Mouse (Mus musculus) neural tube, embryonic 13.5 days (tissue): ENCODE results near the gene Gnl1. TPM values are rescaled to one million over a fixed set of nuclear protein-coding genes. Genes with fewer than 3 reads are reported as not detected.

Experiments
- ATAC-seq: fragments of 200-750 bp; cut with Nextera tagmentation; 2 replicates; pipeline ENCODE4 v1.8.0; 2017; ENCODE audit warnings: low read depth, mild to moderate bottlenecking, moderate TSS enrichment, moderate library complexity
- H3K27ac ChIP-seq: fragments of 300-500 bp; sonication (generic); replicated peaks from 2 replicates; pipeline ENCODE4 v1.5.1; 2015; ENCODE audit warnings: moderate library complexity, mild to moderate bottlenecking, inconsistent platforms
- H3K27me3 ChIP-seq: fragments of 300-500 bp; sonication (generic); 2 replicates; pipeline ENCODE4 v1.6.1; 2015; ENCODE audit warnings: mild to moderate bottlenecking, inconsistent platforms
- H3K36me3 ChIP-seq: fragments of 300-500 bp; sonication (generic); 2 replicates; pipeline ENCODE4 v1.6.1; 2015; ENCODE audit warnings: mild to moderate bottlenecking, inconsistent platforms
- H3K4me1 ChIP-seq: fragments of 300-500 bp; sonication (generic); replicated peaks from 2 replicates; pipeline ENCODE4 v1.6.1; 2015; ENCODE audit warnings: inconsistent platforms
- H3K4me2 ChIP-seq: fragments of 300-500 bp; sonication (generic); 2 replicates; pipeline ENCODE4 v1.6.1; 2015; ENCODE audit warnings: inconsistent platforms, mild to moderate bottlenecking, moderate library complexity
- H3K4me3 ChIP-seq: fragments of 300-500 bp; sonication (generic); 2 replicates; pipeline ENCODE4 v1.5.1; 2015; ENCODE audit warnings: mild to moderate bottlenecking, inconsistent platforms
- H3K9ac ChIP-seq: fragments of 300-500 bp; sonication (generic); 2 replicates; pipeline ENCODE4 v1.6.1; 2015; ENCODE audit warnings: moderate library complexity, mild to moderate bottlenecking, inconsistent platforms
- H3K9me3 ChIP-seq: fragments of 300-500 bp; sonication (generic); 2 replicates; pipeline ENCODE4 v1.6.1; 2016; ENCODE audit warnings: inconsistent platforms
- WGBS: fragments of 180-500 bp; shearing (Covaris S2); methylation state at CpG from one replicate; pipeline ENCODE4 v1.1.7; 2015; 5-methylcytosine and 5-hydroxymethylcytosine counted together
- polyA plus RNA-seq: library from polyadenylated mRNA; unstranded; fragments of >200 nt; fragmentation: Nextera tagmentation; extraction: Ambion mirVana; gene quantifications from 2 replicates; pipeline ENCODE4 v1.2.1, GENCODE M21; 2015

Gene Gnl1
- polyA plus RNA-seq, 1 experiment from 2014 or later: 50.0 TPM

DNA sequence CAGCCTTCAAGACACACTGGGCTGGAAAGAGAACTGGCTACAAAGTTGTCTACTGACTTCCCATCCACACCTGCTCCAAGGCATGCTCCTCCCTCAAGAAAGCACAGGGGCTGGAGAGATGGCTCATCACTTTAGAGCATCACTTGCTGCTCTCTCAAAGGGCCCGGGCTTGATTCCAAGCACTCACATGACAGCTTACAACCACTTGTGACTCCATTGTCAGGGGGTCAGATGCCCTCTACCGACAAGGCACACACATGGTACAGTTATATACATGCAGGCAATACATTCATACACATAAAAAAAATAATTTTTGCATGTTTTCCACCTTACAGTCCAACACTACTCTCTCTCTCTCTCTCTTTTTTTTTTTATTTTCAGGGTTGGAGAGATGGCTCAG, 12.0 kb upstream of the Gnl1 start:
- 88% methylated on average over 2 of the region's 2 CpGs for WGBS
- no peak overlapping the region for H3K4me2 ChIP-seq
- H3K9ac ChIP-seq: 0 out of 2 replicates have a peak overlapping the region, but pooled peaks have one; percentile 5
- ATAC-seq: no peak
- no peaks in the 10 kb centered on the region for H3K27me3 ChIP-seq
- H3K9me3 ChIP-seq: no peaks in the 10 kb centered on the region
- no peak overlapping the region for H3K27ac ChIP-seq
- no peak overlapping the region for H3K4me3 ChIP-seq
- H3K36me3 ChIP-seq: peaks cover 47% of the 10 kb centered on the region
- H3K4me1 ChIP-seq: peaks cover 29% of the 10 kb centered on the region

DNA sequence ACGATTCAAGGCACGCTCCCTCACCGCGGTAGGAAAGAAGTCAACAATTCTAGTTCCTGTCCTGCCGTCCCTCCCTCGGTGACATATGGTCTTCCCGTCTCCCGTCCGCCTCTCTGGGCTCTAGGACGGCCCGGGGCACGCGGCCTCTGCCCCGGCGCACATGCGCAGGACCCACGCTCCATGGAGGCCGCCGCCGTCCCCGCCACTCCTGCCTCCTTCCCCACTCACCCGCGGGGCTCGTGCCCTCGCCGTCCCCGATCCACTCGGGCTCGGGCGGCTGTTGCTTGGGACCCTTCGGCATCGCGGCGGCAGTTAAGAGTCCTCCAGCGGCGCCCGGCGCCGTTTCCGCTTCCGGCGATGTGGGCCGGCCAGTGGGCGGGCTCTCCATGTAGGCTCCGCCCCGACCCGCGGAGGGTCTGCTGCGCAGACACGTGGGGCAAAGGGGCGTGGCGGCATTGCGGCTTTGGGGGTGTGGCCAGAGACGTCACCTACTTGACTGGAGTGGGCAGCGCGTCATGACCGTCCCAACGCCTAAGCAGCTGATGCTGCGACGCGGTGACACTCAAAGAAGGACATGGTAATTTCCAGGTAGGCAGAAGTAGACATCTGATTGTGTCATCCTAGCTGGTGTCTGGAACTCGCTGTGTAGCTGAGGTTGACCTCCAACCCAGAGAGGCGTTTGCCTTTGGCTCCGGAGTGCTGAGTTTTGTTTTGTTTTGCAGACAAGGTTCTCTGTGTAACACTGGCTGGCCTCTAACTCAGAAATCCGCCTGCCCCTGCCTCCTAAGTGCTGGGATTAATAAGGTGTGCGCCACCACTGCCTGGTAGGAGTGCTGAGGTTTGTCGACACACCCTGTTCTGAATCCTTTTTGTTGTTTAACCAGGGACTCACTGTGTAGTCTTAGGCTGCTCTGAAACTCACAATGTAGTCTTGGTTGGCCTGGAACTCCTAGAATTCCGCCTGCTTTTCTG, 9.9 kb upstream of the Gnl1 start, which contains the start of gene Abcf1:
Gene Abcf1, minus strand, starts transcription at position 344 of the 972 bp plus-strand sequence.
- Histone ChIP-seq H3K9me3 (no peaks in the 10 kb centered on the region), H3K4me1 (peaks cover 29% of the 10 kb centered on the region), H3K27me3 (no peaks in the 10 kb centered on the region), H3K4me2 (peak within 1 kb of the TSS; percentile 82), H3K9ac (peak within 1 kb of the TSS; percentile 77), H3K36me3 (peaks cover 43% of the 10 kb centered on the region), H3K4me3 (peak within 1 kb of the TSS; percentile 70), H3K27ac (peak within 1 kb of the TSS; percentile 79)
- peak; percentile 96 for ATAC-seq
- under 1% methylated on average over 68 of the region's 68 CpGs for WGBS

DNA sequence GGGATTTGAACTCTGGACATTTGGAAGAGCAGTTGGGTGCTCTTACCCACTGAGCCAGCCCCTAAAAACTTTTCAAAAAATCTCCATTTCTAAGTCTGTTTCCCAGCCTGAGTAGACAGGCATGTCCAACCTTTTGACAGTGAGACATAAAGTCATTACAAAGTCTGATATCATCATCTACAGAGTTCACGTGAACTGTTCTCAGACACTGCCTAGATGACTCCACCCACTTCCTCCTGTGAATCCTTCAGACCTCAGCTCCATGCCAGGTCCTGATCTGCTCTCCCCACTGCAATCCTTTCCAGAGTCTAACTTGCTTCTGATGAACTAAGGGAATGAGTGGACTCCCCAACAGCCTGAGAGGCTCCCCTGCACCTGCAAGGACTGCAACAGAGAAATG, 7.5 kb upstream of the Gnl1 start:
- Histone ChIP-seq H3K4me3 (no peak overlapping the region), H3K4me2 (no peak overlapping the region), H3K36me3 (peaks cover 30% of the 10 kb centered on the region), H3K9ac (no peak overlapping the region), H3K4me1 (peaks cover 27% of the 10 kb centered on the region), H3K9me3 (no peaks in the 10 kb centered on the region), H3K27me3 (no peaks in the 10 kb centered on the region), H3K27ac (no peak overlapping the region)
- no peak for ATAC-seq
- 72% methylated on average over 1 of the region's 1 CpGs for WGBS

DNA sequence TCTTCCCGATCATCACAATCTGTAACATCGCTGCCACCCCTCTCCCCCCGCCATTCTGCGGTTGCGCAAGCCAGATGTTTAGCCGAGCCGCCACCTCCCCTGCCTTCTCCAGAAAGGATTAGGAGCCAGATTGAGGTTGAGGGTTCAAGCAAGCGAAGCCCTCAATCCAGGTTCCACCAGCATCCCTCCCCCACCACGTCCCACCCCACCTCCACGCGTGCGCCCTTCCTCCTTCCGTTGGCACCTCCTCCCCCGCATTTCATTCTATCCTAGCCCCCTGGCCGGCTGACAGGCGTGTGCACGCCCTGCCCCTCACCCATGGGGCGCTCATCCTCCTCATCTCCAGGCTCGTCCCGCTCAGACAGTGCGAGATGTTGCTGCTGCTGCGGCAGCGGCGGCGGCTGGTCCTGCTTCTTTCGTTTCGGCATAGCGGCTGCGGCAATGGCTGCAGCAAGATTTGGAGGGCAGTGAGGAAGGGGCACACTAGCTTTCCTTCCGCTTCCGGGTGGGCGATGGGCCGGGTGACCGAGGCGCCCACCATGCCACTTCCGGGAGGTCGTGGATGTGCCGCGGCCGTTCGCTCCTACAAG, 745 bp upstream of the Gnl1 start:
- Histone ChIP-seq H3K9ac (peak overlapping the region; percentile 90), H3K4me1 (peaks cover 26% of the 10 kb centered on the region), H3K36me3 (peaks cover 42% of the 10 kb centered on the region), H3K27me3 (no peaks in the 10 kb centered on the region), H3K27ac (peak overlapping the region; percentile 96), H3K4me2 (peak overlapping the region; percentile 91), H3K4me3 (peak overlapping the region; percentile 77), H3K9me3 (no peaks in the 10 kb centered on the region)
- WGBS: under 1% methylated on average over 41 of the region's 41 CpGs
- peak; percentile 88 for ATAC-seq

DNA sequence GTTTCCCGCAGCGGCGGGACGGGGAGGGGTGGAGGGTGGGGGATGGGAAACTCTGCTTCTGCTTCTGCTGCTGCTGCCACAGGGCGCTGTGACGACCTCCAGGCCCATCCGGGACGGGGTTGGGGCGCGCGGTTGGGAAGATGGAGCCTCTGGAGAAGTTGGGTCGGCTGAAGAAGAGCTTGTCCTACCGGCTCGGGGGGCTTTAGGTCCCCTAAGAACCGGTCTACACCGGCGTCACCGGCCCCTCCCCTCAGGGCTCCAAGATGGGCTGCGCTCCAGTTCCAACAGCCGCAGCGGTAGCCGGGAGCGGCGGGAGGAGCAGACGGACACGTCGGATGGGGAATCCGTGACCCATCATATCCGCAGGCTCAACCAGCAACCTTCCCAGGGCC, 708 bp downstream of the Gnl1 start:
- H3K27me3 ChIP-seq: no peaks in the 10 kb centered on the region
- H3K9me3 ChIP-seq: no peaks in the 10 kb centered on the region
- peaks cover 44% of the 10 kb centered on the region for H3K36me3 ChIP-seq
- H3K27ac ChIP-seq: peak overlapping the region; percentile 96
- H3K9ac ChIP-seq: peak overlapping the region; percentile 90
- peak overlapping the region; percentile 77 for H3K4me3 ChIP-seq
- H3K4me2 ChIP-seq: peak overlapping the region; percentile 91
- peak; percentile 33 for ATAC-seq
- WGBS: under 1% methylated on average over 29 of the region's 29 CpGs
- peaks cover 26% of the 10 kb centered on the region for H3K4me1 ChIP-seq

DNA sequence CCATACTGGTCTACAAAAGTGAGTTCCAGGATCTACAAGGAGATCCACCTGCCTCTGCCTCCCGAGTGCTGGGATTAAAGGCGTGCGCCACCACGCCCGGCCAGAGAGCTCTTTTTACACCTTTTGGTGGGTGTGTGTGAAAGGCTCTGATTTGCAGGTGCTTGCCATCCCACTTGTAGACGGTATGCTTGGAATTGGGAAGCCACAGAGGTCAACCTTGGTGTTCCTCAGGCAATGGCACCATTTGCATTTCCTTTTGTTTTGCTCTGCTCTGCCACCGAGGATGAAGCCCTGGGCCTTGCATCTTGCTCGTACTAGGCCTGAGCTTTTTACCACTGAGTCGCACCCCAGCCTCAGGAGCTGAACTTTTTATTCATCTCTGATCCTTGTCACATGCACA, 2.1 kb downstream of the Gnl1 start:
- H3K36me3 ChIP-seq: peaks cover 54% of the 10 kb centered on the region
- no peak overlapping the region for H3K27ac ChIP-seq
- H3K4me1 ChIP-seq: peaks cover 26% of the 10 kb centered on the region
- no peak overlapping the region; the same call in 1 of the 2 replicates for H3K4me3 ChIP-seq
- H3K27me3 ChIP-seq: no peaks in the 10 kb centered on the region
- WGBS: 89% methylated on average over 9 of the region's 9 CpGs
- peak overlapping the region; percentile 91; the same call in 1 of the 2 replicates for H3K4me2 ChIP-seq
- ATAC-seq: no peak
- peak overlapping the region; percentile 90; the same call in 1 of the 2 replicates for H3K9ac ChIP-seq
- H3K9me3 ChIP-seq: no peaks in the 10 kb centered on the region

DNA sequence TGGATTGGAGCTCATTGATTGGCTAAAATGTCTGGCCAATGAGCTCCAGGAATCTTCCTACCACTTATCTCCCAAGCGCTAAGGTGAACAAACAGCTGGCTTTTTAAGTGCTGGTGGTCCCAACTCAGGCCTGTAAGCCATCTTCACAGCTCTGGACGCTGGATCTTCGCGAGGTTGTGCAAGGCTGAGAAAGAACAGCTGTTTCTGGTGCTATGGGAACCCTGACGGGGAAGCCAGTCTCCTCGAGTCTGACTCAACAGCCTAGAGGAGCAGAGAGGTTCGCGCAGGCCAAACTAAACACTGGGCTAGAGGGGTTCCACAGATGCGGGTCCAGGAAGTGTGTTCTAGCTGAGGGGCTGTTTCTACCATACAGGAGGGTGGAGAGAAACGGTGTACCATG, 12.1 kb downstream of the Gnl1 start:
- Histone ChIP-seq H3K4me1 (peaks cover 17% of the 10 kb centered on the region), H3K27ac (no peak overlapping the region), H3K9ac (peak overlapping the region; percentile 22; the same call in 1 of the 2 replicates), H3K4me2 (no peak overlapping the region), H3K4me3 (no peak overlapping the region), H3K36me3 (peaks cover 32% of the 10 kb centered on the region), H3K27me3 (no peaks in the 10 kb centered on the region), H3K9me3 (no peaks in the 10 kb centered on the region)
- no peak for ATAC-seq
- 57% methylated on average over 10 of the region's 10 CpGs for WGBS

DNA sequence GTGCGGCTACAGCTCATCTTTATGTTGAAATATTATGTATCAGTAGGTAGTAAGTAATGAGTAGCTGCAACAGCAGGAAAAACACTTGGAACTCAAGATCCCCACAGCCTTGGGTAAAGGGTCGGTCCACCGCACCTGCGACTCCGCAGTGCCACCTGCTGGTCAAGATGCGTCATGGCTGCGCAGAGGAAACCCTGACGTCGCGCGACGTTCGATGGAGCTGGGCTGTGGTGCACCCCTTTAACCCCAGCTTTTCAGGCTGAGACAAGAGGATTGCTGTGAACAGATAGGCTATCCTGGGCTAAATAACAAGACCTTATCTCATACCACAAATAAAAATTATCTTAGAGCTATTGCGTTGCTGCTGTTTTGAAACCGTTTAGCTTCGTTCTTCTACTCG, 14.0 kb downstream of the Gnl1 start:
- H3K4me1 ChIP-seq: peaks cover 28% of the 10 kb centered on the region
- H3K4me2 ChIP-seq: peak overlapping the region; percentile 70
- no peaks in the 10 kb centered on the region for H3K27me3 ChIP-seq
- H3K36me3 ChIP-seq: peaks cover 13% of the 10 kb centered on the region
- peak overlapping the region; percentile 69 for H3K4me3 ChIP-seq
- no peak overlapping the region for H3K27ac ChIP-seq
- peak; percentile 78 for ATAC-seq
- 7% methylated on average over 17 of the region's 17 CpGs for WGBS
- no peaks in the 10 kb centered on the region for H3K9me3 ChIP-seq
- no peak overlapping the region for H3K9ac ChIP-seq

DNA sequence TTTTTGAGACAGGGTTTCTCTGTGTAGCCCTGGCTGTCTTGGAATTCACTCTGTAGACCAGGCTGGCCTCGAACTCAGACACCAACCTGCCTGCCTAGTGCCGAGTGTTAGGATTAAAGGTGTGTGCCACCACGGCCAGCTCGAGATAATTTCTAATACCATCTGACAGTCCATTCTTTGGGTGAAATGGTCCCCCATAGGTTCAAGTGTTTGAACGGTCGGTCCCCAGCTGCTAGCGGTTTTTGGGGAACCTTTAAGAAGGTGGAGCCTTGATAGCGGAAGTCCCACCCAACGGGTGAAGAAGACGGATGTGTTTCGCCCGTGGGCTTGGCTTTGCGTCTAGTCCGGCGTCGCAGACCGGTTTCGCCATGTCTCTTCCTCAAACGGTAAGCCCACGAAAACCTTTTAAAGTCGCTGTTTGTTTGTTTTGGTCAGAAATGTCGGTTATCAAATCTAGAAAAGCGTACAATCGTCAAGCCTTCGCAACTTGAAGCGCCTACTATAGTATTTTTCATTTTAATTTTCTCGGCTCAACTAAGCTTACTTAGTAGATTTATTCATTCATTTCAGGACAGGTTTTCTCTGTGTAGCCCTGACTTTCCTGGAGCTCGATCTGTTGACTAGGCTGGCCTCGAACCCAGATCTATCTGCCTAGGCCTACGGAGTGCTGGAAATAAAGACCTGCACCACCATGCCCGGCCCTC, 14.7 kb downstream of the Gnl1 start:
- Histone ChIP-seq H3K9me3 (no peaks in the 10 kb centered on the region), H3K4me2 (peak overlapping the region; percentile 70), H3K27me3 (no peaks in the 10 kb centered on the region), H3K27ac (peak overlapping the region; percentile 76), H3K9ac (peak overlapping the region; percentile 82), H3K36me3 (peaks cover 7% of the 10 kb centered on the region), H3K4me3 (peak overlapping the region; percentile 69), H3K4me1 (peaks cover 28% of the 10 kb centered on the region)
- 4% methylated on average over 31 of the region's 31 CpGs for WGBS
- ATAC-seq: peak; percentile 78

DNA sequence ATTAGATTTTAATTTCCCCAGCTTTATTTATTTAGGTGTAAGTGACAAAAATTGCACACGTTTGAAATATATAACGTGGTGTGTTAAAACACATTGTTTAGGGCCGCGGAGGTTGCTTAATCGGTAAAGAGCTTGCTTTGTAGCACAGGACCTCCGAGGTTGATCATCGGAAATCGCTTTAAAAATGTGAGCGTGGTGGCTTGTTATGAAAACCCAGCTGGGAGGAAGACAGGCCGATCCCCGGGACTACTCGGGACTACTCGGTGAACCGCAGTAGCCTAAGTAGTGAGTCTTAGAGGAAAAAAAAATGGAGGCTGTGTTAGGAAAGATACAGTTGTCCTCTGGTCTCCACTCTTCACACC, 15.2 kb downstream of the Gnl1 start:
- Histone ChIP-seq H3K4me2 (peak overlapping the region; percentile 70), H3K27me3 (no peaks in the 10 kb centered on the region), H3K36me3 (peaks cover 1% of the 10 kb centered on the region), H3K9ac (peak overlapping the region; percentile 82), H3K27ac (peak overlapping the region; percentile 76), H3K4me1 (peaks cover 28% of the 10 kb centered on the region), H3K9me3 (no peaks in the 10 kb centered on the region), H3K4me3 (peak overlapping the region; percentile 69)
- no peak for ATAC-seq
- 6% methylated on average over 14 of the region's 14 CpGs for WGBS

DNA sequence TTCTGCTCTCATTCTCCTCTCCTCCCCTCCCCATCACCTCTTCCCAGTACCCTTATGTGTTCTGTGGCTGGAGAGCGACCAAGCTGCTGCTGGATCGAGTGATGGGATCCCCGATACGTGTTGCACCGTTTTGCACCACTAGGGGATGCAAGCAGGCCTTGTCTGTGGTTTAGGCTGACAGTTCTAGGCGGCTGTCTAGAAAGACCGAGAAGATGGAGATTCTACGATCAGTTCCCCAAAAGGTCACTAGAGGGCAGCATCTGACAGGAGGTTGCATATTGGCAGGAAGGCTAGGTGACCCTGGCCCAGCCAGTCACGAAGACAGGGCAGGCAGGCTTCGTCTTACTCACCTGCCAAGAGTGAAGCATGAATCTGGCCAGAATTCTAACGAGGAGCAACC, 17.3 kb downstream of the Gnl1 start:
- Histone ChIP-seq H3K4me1 (peaks cover 35% of the 10 kb centered on the region), H3K4me2 (no peak overlapping the region), H3K4me3 (no peak overlapping the region), H3K27ac (no peak overlapping the region), H3K9ac (no peak overlapping the region), H3K9me3 (no peaks in the 10 kb centered on the region), H3K36me3 (no peaks in the 10 kb centered on the region), H3K27me3 (no peaks in the 10 kb centered on the region)
- 4% methylated on average over 11 of the region's 11 CpGs for WGBS
- peak; percentile 52 for ATAC-seq
